Mouse (Mus musculus): ENCODE measurements around the gene Pak7.

The Pak7 gene

GRCm38 (mm10) chr2:136150752-136151151 is 237.0 kb downstream of the Pak7 start:
- DNase-seq (ENCODE audit: low spot score) = no peak

DNA sequence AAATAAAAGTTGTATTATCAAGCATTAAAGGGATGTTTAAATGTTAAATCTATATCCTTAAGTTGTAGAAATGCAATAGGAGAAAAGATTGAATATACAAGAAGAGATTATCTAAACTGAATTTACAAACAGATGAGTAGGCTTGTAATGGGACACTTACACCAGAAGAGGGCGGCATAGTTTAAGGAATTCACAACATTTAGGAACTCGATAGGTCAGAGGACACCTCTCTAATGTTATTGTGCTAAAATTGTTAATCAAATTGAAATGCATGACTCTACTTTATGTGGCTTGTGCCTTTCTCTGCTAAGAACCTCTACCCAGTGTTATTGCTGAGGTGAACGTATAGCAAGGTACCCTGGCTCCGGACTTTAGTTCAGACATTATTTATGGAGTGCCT is 238.2 kb downstream of the Pak7 start:
- peak; percentile 6 for DNase-seq (ENCODE audit: low spot score)

- DNase-seq (ENCODE audit: low spot score) = peak; percentile 54
These were observed 238.8 kb downstream of the Pak7 start for GRCm38 (mm10) chr2:136148999-136149398.

DNA sequence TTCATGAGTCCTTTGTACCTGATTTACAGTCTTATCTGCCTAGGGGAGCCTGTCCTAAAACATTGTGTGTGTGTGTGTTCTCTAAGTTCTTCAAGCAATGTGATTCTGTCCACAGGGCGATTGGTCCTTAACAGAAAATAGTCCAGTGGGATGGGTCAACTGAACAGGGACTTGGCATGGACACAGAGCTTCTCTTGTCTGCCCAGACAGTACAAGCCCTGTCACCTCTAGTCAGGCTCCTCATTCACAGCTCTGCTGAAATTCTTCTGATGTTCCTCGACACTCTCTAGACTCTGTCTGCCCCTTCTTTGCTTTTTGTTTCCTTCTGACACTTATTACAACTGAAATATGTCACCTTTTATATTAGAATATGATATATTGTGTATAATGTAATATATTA is 247.0 kb downstream of the Pak7 start:
- DNase-seq (ENCODE audit: low spot score) = no peak

DNA sequence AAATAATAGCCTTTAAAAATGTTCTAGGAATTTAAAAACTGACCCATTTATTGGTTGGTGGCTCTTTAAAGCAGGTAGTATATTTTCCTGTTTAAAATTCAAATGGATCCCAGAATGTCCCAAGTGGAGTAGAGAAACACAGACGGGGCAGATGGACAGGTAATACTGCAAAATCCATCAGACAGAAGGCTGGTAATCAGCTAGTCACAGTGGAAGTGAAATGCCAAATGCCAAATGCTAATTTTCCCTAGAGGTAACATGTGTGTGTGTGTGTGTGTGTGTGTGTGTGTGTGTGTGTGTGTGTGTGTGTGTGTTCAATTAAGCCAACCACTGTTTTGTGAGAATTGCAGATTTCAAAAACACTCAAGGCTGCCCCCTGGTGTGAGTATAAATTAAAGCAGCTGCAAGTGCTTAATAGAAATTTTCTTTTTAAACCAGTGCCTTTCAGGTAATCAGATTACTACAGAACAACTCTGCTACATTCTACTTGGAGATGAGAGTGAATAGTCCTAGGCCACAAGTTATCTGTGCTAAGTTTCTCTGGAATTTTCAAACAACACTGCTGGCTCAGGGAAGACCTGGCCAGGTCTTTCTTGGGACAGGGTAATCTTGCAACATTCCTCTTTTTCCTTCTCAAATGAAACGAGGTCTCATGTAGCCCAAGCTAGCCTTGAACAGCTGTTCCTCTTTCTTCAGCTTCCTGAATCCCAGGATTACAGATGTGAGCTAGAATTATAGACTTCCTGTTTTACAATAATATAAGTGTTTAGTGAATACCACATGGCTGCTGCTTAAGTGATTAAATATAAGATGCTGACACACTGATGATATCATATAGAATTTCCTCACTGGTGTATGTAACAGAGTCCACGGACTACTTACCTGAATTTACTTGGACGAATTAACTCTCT is 248.4 kb downstream of the Pak7 start:
- no peak for DNase-seq (ENCODE audit: low spot score)

- DNase-seq (ENCODE audit: low spot score) = no peak
These were observed 249.3 kb downstream of the Pak7 start for GRCm38 (mm10) chr2:136138451-136138850.

DNA sequence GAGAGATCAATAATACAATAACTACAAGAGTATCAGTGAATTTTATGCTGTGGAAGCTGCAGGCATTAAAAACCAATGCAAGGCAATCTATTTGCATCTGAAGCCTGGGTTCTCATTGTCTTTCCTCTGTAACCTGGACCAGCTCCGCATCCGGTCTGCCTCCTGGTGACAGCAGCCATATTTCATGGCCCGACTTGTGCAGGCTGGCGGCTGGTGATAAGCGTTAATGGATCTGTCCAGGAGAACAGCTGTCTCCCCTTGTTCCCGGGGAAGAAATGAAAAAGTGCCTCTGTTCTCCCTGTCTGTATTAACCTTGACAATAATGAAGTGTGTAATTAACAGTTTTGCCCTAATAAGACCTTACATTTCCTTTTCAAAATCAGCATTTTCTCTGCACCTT is 265.9 kb downstream of the Pak7 start:
- DNase-seq (ENCODE audit: low spot score) = peak; percentile 16

- DNase-seq (ENCODE audit: low spot score) = no peak
These were observed 269.8 kb downstream of the Pak7 start for GRCm38 (mm10) chr2:136118006-136118405.

- no peak for DNase-seq (ENCODE audit: low spot score)
These were observed 274.4 kb downstream of the Pak7 start for GRCm38 (mm10) chr2:136113374-136113773.

DNA sequence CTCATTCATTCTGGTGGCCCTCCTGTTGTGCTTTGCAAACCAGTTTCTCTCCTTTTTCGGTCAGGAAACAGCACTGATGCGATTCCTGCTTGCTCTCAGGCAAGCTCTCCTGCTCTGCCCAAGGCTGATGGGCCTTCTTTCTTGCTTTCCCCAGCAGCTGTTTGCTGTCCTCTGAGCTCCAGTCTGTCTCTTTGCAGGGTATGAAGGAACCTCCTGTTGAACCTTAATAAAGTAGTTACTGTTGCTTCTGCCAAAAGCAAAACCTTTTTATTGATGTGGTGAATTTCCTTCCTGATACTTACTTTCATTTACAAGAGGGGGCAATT is 278.8 kb downstream of the Pak7 start:
- DNase-seq (ENCODE audit: low spot score) = no peak

DNA sequence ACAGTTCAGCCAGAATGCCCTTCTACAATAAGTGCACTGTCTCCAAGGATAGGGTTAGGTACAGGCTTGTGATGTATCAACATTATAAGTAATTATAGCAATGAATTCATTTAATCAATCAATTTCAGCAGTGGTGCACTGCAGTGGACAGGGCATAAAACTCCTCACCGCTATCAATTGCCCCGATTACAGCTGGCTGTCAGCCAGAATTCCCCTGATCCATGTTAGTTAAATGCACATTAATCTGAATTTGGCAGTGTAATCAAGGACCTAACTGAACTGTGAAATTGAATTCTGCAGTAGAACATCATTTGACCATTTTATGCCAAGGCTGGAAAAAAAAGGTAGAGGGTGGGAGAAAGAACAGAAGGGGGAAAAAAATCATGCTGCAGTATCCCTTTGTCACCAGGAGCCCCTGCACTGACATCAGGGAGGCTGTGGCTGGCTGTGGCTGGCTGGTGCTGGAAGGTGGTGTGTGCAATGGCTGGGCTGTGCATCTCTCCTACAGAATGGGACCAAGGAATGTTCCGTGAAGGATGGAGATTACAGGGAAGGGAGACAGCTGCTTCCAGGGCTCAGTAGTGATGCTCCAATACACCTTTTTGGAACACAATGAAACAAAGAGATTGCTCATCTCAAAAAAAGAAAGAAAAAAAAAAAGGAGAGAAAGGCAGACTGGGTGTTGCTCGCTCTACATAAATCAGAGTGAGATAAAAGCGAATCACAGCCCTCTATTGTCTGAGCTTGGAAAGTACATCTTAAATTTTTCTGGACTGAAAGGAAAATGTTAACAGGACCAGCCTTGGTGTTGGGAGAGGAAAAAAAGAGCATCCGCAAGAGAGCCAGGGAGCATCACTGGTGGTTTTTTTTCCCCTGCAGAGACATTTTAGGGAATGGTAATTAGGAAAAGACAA is 279.4 kb downstream of the Pak7 start:
- DNase-seq (ENCODE audit: low spot score) = no peak

DNA sequence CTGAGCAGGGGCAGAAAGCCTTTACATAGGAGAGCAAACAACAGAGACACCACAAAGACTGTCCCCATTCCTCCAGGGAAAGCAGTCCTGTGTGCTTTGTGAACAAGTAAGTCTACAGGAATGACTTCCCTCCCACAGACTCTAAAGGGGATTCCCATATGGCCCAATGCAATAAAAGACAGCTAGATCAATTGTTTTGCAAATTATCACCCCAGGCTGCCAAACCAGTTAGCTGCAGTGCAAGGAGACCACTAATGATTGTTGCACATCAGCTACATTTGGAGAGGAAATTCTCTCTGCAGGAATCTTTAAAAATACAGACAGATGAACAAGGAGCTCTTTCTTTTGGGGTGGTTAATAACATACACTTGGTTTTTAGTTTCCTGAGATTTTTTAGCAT is 280.2 kb downstream of the Pak7 start:
- DNase-seq (ENCODE audit: low spot score) = no peak

- DNase-seq (ENCODE audit: low spot score) = no peak
These were observed 290.6 kb downstream of the Pak7 start for GRCm38 (mm10) chr2:136097143-136097542.

GRCm38 (mm10) chr2:136095978-136096377 is 291.8 kb downstream of the Pak7 start:
- DNase-seq (ENCODE audit: low spot score) = no peak

DNA sequence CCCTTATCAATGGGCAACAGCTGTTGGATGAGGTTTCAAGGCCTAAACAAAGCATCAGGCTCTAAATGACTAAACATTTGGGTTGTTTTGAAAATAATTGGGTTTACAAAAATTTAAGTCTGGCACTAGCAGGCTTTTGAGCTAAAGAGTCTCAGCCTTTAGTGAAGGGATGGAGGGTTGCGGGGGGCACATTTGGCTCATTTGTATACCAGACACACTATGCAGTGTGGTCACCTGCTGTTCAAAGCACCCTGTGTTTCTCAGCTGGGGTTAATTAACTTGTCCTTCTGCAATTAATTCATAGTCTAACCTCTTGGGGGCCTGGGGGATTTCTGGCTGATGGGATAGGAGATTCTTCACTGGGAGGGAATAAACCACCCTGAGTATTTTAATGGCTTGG is 323.4 kb downstream of the Pak7 start:
- no peak for DNase-seq (ENCODE audit: low spot score)

GRCm38 (mm10) chr2:136059029-136059669 is 328.6 kb downstream of the Pak7 start:
- DNase-seq (ENCODE audit: low spot score) = no peak

GRCm38 (mm10) chr2:136058398-136058797 is 329.4 kb downstream of the Pak7 start:
- no peak for DNase-seq (ENCODE audit: low spot score)

- no peak for DNase-seq (ENCODE audit: low spot score)
These were observed 329.9 kb downstream of the Pak7 start for GRCm38 (mm10) chr2:136057861-136058331.

GRCm38 (mm10) chr2:136051688-136052289 is 336.0 kb downstream of the Pak7 start, which contains the start of gene Lamp5:
Lamp5 (plus strand) TSS chr2:136052239.
- DNase-seq (ENCODE audit: low spot score) = no peak

- no peak for DNase-seq (ENCODE audit: low spot score)
These were observed 336.8 kb downstream of the Pak7 start for GRCm38 (mm10) chr2:136050793-136051615.

GRCm38 (mm10) chr2:136048464-136048863 is 339.3 kb downstream of the Pak7 start:
- DNase-seq (ENCODE audit: low spot score) = no peak

Data from yolk sac, embryonic 10.5 days (tissue).